Mouse (Mus musculus): ENCODE measurements around the gene Sorbs1.

DNA sequence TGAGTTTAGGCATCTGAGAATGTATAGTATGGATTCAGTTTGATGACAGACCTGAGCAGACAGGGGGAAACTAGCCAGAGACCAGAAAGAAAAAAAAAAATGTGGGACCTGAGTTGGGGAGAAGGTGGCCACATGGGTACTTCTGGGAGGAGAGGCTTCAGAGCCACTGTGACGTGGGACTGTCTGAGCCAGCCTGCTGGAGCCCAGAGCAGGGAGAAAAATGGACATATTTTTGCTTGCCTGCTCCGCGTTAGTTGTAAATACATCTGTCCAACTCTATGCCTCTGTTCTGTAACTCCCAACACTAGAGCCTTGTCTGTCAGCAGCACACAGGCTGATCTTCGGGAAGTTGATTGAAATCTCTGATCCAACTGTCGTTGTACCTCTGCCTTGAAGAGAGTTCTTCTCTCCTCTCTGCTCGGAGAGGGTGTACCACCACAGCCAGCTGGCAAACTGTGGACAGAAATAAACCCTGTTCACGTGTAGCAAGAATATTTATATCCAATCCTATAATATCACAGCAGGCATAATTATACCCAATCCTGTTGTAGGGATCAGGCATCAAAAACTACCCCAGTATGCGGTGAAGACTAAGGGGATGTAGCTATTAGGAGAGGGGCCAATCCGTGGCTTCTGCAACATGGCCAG is 12.9 kb upstream of the Sorbs1 start:
- no peak for TF ChIP-seq EP300 (IDR thresholded peaks at IDR 0.05; ENCODE audit: insufficient read depth, low read depth, low read length)
- TF ChIP-seq CTCF (IDR thresholded peaks at IDR 0.05; ENCODE audit: low read depth, low read length) = no peak
